Mouse (Mus musculus) liver, embryonic 15.5 days (tissue): ENCODE results near the gene Olfr399. TPM values are rescaled to one million over a fixed set of nuclear protein-coding genes. Genes with fewer than 3 reads are reported as not detected.

Source experiments
- ATAC-seq: fragments of 200-750 bp; cut with Nextera tagmentation; 2 replicates; pipeline ENCODE4 v1.8.0; 2017; ENCODE audit warnings: moderate number of reproducible peaks, mild to moderate bottlenecking, moderate library complexity; ENCODE audit not compliant: insufficient read depth
- H3K27ac ChIP-seq: fragments of 300-500 bp; sonication (generic); replicated peaks from 2 replicates; pipeline ENCODE4 v1.5.1; 2015; ENCODE audit warnings: mild to moderate bottlenecking, inconsistent platforms
- H3K27me3 ChIP-seq: fragments of 300-500 bp; sonication (generic); 2 replicates; pipeline ENCODE4 v1.6.1; 2015; ENCODE audit warnings: mild to moderate bottlenecking, inconsistent platforms
- H3K36me3 ChIP-seq: fragments of 300-500 bp; sonication (generic); replicated peaks from 2 replicates; pipeline ENCODE4 v1.6.1; 2015; ENCODE audit warnings: moderate library complexity, mild to moderate bottlenecking, inconsistent platforms
- H3K4me1 ChIP-seq: fragments of 300-500 bp; sonication (generic); replicated peaks from 2 replicates; pipeline ENCODE4 v1.6.1; 2015; ENCODE audit warnings: inconsistent platforms
- H3K4me2 ChIP-seq: fragments of 300-500 bp; sonication (generic); 2 replicates; pipeline ENCODE4 v1.6.1; 2015; ENCODE audit warnings: moderate library complexity, mild to moderate bottlenecking, inconsistent platforms
- H3K4me3 ChIP-seq: fragments of 300-500 bp; sonication (generic); replicated peaks from 2 replicates; pipeline ENCODE4 v1.5.1; 2015; ENCODE audit warnings: mild to moderate bottlenecking, inconsistent platforms
- H3K9ac ChIP-seq: fragments of 300-500 bp; sonication (generic); 2 replicates; pipeline ENCODE4 v1.6.1; 2015; ENCODE audit warnings: moderate library complexity, mild to moderate bottlenecking, inconsistent platforms
- H3K9me3 ChIP-seq: fragments of 300-500 bp; sonication (generic); replicated peaks from 2 replicates; pipeline ENCODE4 v1.6.1; 2016; ENCODE audit warnings: inconsistent platforms
- WGBS: fragments of 180-500 bp; shearing (Covaris S2); methylation state at CpG from one replicate; pipeline ENCODE4 v1.1.7; 2015; ENCODE audit warnings: mixed read lengths; ENCODE audit not compliant: insufficient replicate concordance; 5-methylcytosine and 5-hydroxymethylcytosine counted together
- polyA plus RNA-seq: library from polyadenylated mRNA; unstranded; fragments of >200 nt; fragmentation: Nextera tagmentation; extraction: Ambion mirVana; gene quantifications from 2 replicates; pipeline ENCODE4 v1.2.1, GENCODE M21; 2015

The Olfr399 gene
- not detected in 2 replicates for polyA plus RNA-seq

DNA sequence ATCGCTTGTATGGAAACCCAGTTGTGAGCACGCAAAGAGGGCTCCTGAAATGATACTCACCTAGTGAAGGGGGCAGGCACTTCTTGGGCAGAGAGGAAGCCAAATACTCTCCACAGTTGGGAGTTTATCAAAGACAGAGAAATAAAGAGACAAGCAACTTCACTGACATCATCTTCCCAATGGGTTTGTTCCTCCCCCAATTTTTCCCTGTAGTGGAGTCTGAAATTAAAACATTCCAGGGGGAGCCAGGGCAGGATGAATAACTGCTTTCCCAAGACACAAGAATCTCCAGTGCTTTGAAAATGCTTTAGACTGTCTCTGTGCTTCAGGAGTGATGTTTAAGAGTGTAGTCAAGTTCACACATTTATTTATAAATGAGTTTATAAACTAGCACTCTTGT, at the start of gene Olfr399, which contains the start of gene Olfr139:
TSS of gene Olfr399 (minus strand) at position 165 of the 400 bp plus-strand sequence.
TSS of gene Olfr139 (minus strand) at position 101 of the 400 bp plus-strand sequence.
- H3K4me2 ChIP-seq, result no peak within 1 kb of the TSS
- H3K9ac ChIP-seq, result no peak within 1 kb of the TSS
- no peak within 1 kb of the TSS for H3K4me3 ChIP-seq
- H3K36me3 ChIP-seq, result no peaks in the 10 kb centered on the region
- H3K27ac ChIP-seq, result no peak within 1 kb of the TSS
- no peaks in the 10 kb centered on the region for H3K27me3 ChIP-seq
- ATAC-seq, result no peak
- 63% methylated on average over 2 of the region's 2 CpGs for WGBS
- H3K4me1 ChIP-seq, result no peaks in the 10 kb centered on the region
- no peaks in the 10 kb centered on the region for H3K9me3 ChIP-seq

DNA sequence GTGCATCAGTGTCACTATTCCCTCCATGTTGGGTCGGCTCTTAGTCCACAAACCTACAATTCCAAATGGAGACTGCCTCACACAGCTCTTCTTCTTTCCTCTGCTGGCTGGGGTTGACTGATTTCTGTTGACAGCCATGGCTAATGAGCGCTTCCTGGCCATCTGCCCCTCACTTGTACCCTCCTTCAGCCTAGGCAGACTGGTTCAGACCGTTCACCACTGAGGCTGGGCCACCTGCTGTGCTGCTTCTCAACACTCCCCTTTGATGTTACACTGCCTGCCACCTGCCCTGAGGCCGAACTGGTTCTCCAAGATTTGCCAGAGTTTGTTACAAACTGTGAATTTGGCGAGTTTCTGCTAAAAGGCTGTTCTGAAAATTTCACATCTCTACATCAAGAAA, 48.7 kb upstream of the Olfr399 start:
- Histone ChIP-seq H3K27me3 (no peaks in the 10 kb centered on the region), H3K4me2 (no peak overlapping the region), H3K9ac (no peak overlapping the region), H3K27ac (no peak overlapping the region), H3K36me3 (no peaks in the 10 kb centered on the region), H3K4me3 (no peak overlapping the region), H3K4me1 (no peaks in the 10 kb centered on the region), H3K9me3 (no peaks in the 10 kb centered on the region)
- 18% methylated on average over 5 of the region's 5 CpGs for WGBS
- no peak for ATAC-seq

DNA sequence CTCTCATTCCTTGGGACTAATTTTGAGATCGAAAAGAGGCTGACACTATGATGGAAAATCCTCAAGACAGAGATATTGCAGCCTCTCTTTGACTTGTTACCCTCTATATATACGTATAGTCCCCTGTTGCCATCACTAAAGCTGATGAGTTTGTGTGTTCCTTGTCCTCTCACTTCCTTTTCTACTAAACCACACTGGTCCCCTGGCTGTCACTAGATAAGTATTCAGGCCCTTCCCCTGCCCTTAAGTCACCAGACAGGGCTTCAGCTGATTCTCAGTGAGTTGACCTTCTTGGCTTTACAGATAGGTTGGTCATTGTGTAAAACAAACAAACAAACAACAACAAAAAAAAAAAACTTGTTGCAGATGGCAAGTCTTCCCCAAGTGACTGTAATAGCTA, 45.1 kb upstream of the Olfr399 start:
- no peak overlapping the region for H3K4me3 ChIP-seq
- no peak overlapping the region for H3K27ac ChIP-seq
- H3K4me2 ChIP-seq, result no peak overlapping the region
- no peaks in the 10 kb centered on the region for H3K9me3 ChIP-seq
- H3K4me1 ChIP-seq, result no peaks in the 10 kb centered on the region
- no peak for ATAC-seq
- no peaks in the 10 kb centered on the region for H3K36me3 ChIP-seq
- no peak overlapping the region for H3K9ac ChIP-seq
- H3K27me3 ChIP-seq, result no peaks in the 10 kb centered on the region
- whole genome bisulfite sequencing, result 34% methylated on average over 2 of the region's 2 CpGs

DNA sequence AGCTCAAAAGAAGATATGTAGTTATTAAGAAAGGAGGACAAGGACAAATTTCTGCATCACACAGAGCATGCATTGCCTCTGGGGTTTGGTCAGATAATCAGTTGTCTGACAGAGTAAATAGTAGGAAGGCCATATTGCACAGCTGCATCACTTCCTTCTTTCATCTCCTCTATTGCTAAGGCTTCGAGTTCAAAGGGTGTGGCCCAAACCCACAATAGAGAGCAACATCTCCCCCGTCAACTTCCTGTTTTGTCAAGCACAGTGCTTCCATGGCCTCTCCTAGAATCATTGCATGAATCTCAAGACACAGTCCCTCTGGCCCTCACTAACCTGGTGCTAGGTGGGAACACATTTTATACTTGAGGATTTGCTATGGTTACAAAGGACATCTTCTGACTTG, 44.3 kb upstream of the Olfr399 start:
- H3K27me3 ChIP-seq, result no peaks in the 10 kb centered on the region
- no peak overlapping the region for H3K4me2 ChIP-seq
- ATAC-seq, result no peak
- H3K4me1 ChIP-seq, result no peaks in the 10 kb centered on the region
- no peak overlapping the region for H3K4me3 ChIP-seq
- no peaks in the 10 kb centered on the region for H3K36me3 ChIP-seq
- WGBS, result 21% methylated on average over 2 of the region's 2 CpGs
- H3K27ac ChIP-seq, result no peak overlapping the region
- H3K9me3 ChIP-seq, result no peaks in the 10 kb centered on the region
- no peak overlapping the region for H3K9ac ChIP-seq

DNA sequence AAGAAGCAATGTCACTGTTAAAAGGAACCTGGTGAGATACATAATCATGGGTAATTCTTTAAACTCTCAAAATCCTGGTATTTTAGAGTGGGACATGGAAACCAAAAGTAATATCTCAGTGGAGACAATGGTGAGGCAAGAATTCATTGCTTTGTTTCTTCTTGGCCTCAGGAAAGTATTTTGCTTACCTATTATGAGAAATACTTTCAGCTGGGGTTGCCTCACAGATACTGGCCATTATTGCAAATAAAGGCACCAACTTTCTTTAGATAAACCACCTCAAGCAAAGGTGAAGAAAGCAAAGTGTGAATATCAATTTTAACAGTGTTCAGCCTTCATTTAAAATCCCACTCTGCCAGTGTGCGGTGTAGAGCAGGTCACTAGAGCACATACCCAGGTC, 13.2 kb upstream of the Olfr399 start, which contains the start of gene Zfp616:
TSS of gene Zfp616 (plus strand) at position 301 of the 400 bp plus-strand sequence.
- H3K9ac ChIP-seq, result no peak within 1 kb of the TSS
- H3K27ac ChIP-seq, result no peak within 1 kb of the TSS
- H3K4me3 ChIP-seq, result no peak within 1 kb of the TSS
- no peaks in the 10 kb centered on the region for H3K27me3 ChIP-seq
- H3K9me3 ChIP-seq, result no peaks in the 10 kb centered on the region
- H3K4me1 ChIP-seq, result no peaks in the 10 kb centered on the region
- WGBS, result 65% methylated on average over 1 of the region's 1 CpGs
- H3K36me3 ChIP-seq, result no peaks in the 10 kb centered on the region
- H3K4me2 ChIP-seq, result no peak within 1 kb of the TSS
- ATAC-seq, result no peak

DNA sequence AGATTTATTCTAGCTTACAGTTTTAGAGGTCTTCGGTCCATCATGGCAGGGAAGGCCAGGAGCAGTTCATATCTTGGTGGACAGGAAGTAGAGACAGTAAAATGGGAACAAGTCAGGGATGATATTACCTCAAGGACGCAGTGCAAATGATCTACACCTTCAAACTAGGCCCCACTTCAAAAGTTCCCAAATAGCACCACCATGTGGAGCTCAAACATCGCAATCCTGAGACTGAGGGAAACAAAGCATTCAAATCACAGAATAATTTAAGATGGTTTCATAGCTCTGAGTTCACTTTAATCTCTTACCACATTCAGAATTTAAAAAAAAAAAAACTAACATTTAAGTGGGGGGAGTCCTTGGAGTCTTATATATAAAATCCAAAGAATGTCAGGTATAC, 5.1 kb downstream of the Olfr399 start:
- WGBS, result 49% methylated on average over 3 of the region's 3 CpGs
- no peak for ATAC-seq

More for the DNA sequence above, 5.1 kb downstream of the Olfr399 start:
- Histone ChIP-seq H3K27me3 (no peaks in the 10 kb centered on the region), H3K4me2 (no peak overlapping the region), H3K4me1 (no peaks in the 10 kb centered on the region), H3K36me3 (no peaks in the 10 kb centered on the region), H3K9me3 (no peaks in the 10 kb centered on the region), H3K27ac (no peak overlapping the region), H3K9ac (no peak overlapping the region), H3K4me3 (no peak overlapping the region)

Other genes starting within 250 kb of the Olfr399 start
- gene Olfr392, start 239.6 kb downstream of the Olfr399 start, polyA plus RNA-seq, result not detected in 2 replicates
- not detected in 2 replicates for gene Olfr393, start 205.2 kb downstream of the Olfr399 start, polyA plus RNA-seq
- gene Olfr394, start 165.8 kb downstream of the Olfr399 start, polyA plus RNA-seq, result not detected in 2 replicates
- not detected in 2 replicates for gene Olfr395, start 147.3 kb downstream of the Olfr399 start, polyA plus RNA-seq
- gene Olfr23, start 119.9 kb downstream of the Olfr399 start, polyA plus RNA-seq, result not detected in 2 replicates
- not detected in 2 replicates for gene Olfr397, start 95.8 kb downstream of the Olfr399 start, polyA plus RNA-seq
- gene Olfr398, start 66.2 kb downstream of the Olfr399 start, polyA plus RNA-seq, result not detected in 2 replicates
- not detected in 2 replicates for gene Olfr139, start 64 bp downstream of the Olfr399 start, polyA plus RNA-seq
- gene Zfp616, start 13.3 kb upstream of the Olfr399 start, polyA plus RNA-seq, result not detected in 2 replicates
- gene Olfr401, start 57.1 kb upstream of the Olfr399 start, polyA plus RNA-seq, result not detected in 2 replicates
- gene Olfr402, start 96.9 kb upstream of the Olfr399 start, polyA plus RNA-seq, result not detected in 2 replicates
- gene Olfr403, start 129.6 kb upstream of the Olfr399 start, polyA plus RNA-seq, result not detected in 2 replicates
- not detected in 2 replicates for gene Olfr43, start 154.8 kb upstream of the Olfr399 start, polyA plus RNA-seq
- not detected in 2 replicates for gene Olfr406, start 203.2 kb upstream of the Olfr399 start, polyA plus RNA-seq
- not detected in 2 replicates for gene Olfr59, start 227.1 kb upstream of the Olfr399 start, polyA plus RNA-seq